Mouse (Mus musculus) heart, postnatal 0 days (tissue): Measurements from ENCODE around the gene 1700016H13Rik.

Experiments used
- CTCF ChIP-seq: IDR thresholded peaks from 2 replicates; pipeline ENCODE4 v1.5.1; 2016; ENCODE audit warnings: antibody characterized with exemption, control low read depth, low read depth
- EP300 ChIP-seq: IDR thresholded peaks from 2 replicates; pipeline ENCODE4 v1.6.1; 2016; ENCODE audit warnings: antibody characterized with exemption, low read depth

DNA sequence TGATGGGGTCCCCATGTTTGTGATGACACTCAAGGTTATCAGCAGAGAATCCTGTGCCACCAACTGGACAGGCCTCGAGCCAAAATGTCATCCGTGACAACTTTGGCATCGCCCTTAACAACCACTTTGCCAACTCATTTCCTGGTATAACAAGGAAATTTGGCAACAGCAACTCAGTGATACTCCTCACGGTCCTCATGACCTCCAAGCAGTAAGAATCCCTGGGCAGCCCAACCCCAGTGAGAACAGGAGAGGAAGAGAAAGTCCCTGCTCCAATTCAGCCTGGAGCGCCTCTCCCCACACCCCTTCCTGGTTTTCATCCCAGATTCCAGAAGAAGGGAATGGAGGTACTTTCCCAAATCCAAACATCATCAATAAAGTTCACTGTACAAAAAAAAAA is 31.0 kb downstream of the 1700016H13Rik start:
- TF ChIP-seq CTCF (no peak), EP300 (no peak)
